Mouse (Mus musculus): ENCODE results near the gene Meox1.

GRCm38 (mm10) chr11:101928030-101928762 lies 34.0 kb upstream of the Meox1 start:
- TF ChIP-seq CTCF (conservative IDR thresholded peaks at IDR 0.05; ENCODE audit: low read length) = peak; percentile 60
- TF ChIP-seq POU5F1 (IDR thresholded peaks at IDR 0.05; ENCODE audit: borderline replicate concordance, low read length) = no peak

Data from E14TG2a.4 (cell line).